Mouse (Mus musculus) stomach, embryonic 16.5 days (tissue): ENCODE measurements around the gene Gen1. TPM values are rescaled to one million over a fixed set of nuclear protein-coding genes. Genes with fewer than 3 reads are reported as not detected.

Source experiments
- ATAC-seq: fragments of 200-750 bp; cut with Nextera tagmentation; 2 replicates; pipeline ENCODE4 v1.8.0; 2017; ENCODE audit warnings: moderate number of reproducible peaks, moderate TSS enrichment; ENCODE audit not compliant: insufficient read depth, low FRiP score
- H3K27ac ChIP-seq: fragments of 300-500 bp; sonication (generic); 2 replicates; pipeline ENCODE4 v1.5.1; 2014; ENCODE audit warnings: low read length
- H3K27me3 ChIP-seq: fragments of 300-500 bp; sonication (generic); 2 replicates; pipeline ENCODE4 v1.6.1; 2014; ENCODE audit warnings: low read length, control low read depth, mixed read lengths; ENCODE audit not compliant: control insufficient read depth, insufficient read depth
- H3K36me3 ChIP-seq: fragments of 300-500 bp; sonication (generic); 2 replicates; pipeline ENCODE4 v1.6.1; 2014; ENCODE audit warnings: low read length; ENCODE audit not compliant: control insufficient read depth, insufficient read depth
- H3K4me1 ChIP-seq: fragments of 300-500 bp; sonication (generic); 2 replicates; pipeline ENCODE4 v1.6.1; 2014; ENCODE audit warnings: low read length, control low read depth, mixed read lengths; ENCODE audit not compliant: control insufficient read depth, insufficient read depth
- H3K4me2 ChIP-seq: fragments of 300-500 bp; sonication (generic); 2 replicates; pipeline ENCODE4 v1.6.1; 2014; ENCODE audit warnings: low read depth, low read length, mixed read lengths
- H3K4me3 ChIP-seq: fragments of 300-500 bp; sonication (generic); replicated peaks from 2 replicates; pipeline ENCODE4 v1.5.1; 2014; ENCODE audit warnings: mild to moderate bottlenecking, low read length
- H3K9ac ChIP-seq: fragments of 300-500 bp; sonication (generic); 2 replicates; pipeline ENCODE4 v1.6.1; 2014; ENCODE audit warnings: low read length
- H3K9me3 ChIP-seq: fragments of 300-500 bp; sonication (generic); replicated peaks from 2 replicates; pipeline ENCODE4 v1.6.1; 2016; ENCODE audit warnings: low read length, control low read depth; ENCODE audit not compliant: control insufficient read depth
- WGBS: fragments of 180-500 bp; shearing (Covaris S2); extraction: QIAGEN DNeasy Blood & Tissue Kit; methylation state at CpG from one replicate; pipeline ENCODE4 v1.1.7; 2014; 5-methylcytosine and 5-hydroxymethylcytosine counted together
- polyA plus RNA-seq: library from polyadenylated mRNA; unstranded; fragments of >200 nt; fragmentation: Nextera tagmentation; extraction: Ambion mirVana; gene quantifications from 2 replicates; pipeline ENCODE4 v1.2.1, GENCODE M21; 2015

Gen1 gene
- polyA plus RNA-seq = 6.8 and 8.2 TPM in 2 replicates

- Histone ChIP-seq H3K4me3 (peak within 1 kb of the TSS; percentile 86), H3K9ac (peak within 1 kb of the TSS; percentile 97), H3K27me3 (no peaks in the 10 kb centered on the region), H3K4me2 (peak within 1 kb of the TSS; percentile 97), H3K4me1 (peaks cover 21% of the 10 kb centered on the region), H3K36me3 (no peaks in the 10 kb centered on the region), H3K9me3 (no peaks in the 10 kb centered on the region), H3K27ac (peak within 1 kb of the TSS; percentile 95)
- WGBS = under 1% methylated on average over 78 of the region's 83 CpGs
- peak; percentile 98 for ATAC-seq
Measured at GRCm38 (mm10) chr12:11265382-11266281, at the start of gene Gen1, which contains the start of gene Smc6. Gene Gen1, minus strand, starts transcription at chr12:11265801. Gene Smc6, plus strand, starts transcription at chr12:11265886.

GRCm38 (mm10) chr12:11313840-11314239 is 48.2 kb upstream of the Gen1 start:
- Histone ChIP-seq H3K27ac (no peak overlapping the region), H3K9ac (no peak overlapping the region), H3K27me3 (no peaks in the 10 kb centered on the region), H3K4me2 (no peak overlapping the region), H3K36me3 (peaks cover 16% of the 10 kb centered on the region), H3K9me3 (no peaks in the 10 kb centered on the region), H3K4me3 (no peak overlapping the region), H3K4me1 (no peaks in the 10 kb centered on the region)
- no peak for ATAC-seq
- WGBS = 40% methylated on average over 1 of the region's 1 CpGs

GRCm38 (mm10) chr12:11311106-11311505 is 45.5 kb upstream of the Gen1 start:
- no peaks in the 10 kb centered on the region for H3K9me3 ChIP-seq
- 89% methylated on average over 2 of the region's 2 CpGs for WGBS
- no peak overlapping the region for H3K9ac ChIP-seq
- no peak overlapping the region for H3K4me3 ChIP-seq
- H3K27ac ChIP-seq = no peak overlapping the region
- H3K36me3 ChIP-seq = peaks cover 16% of the 10 kb centered on the region
- no peak overlapping the region for H3K4me2 ChIP-seq
- no peak for ATAC-seq
- H3K27me3 ChIP-seq = no peaks in the 10 kb centered on the region
- H3K4me1 ChIP-seq = no peaks in the 10 kb centered on the region

- H3K4me2 ChIP-seq = no peak overlapping the region
- H3K9me3 ChIP-seq = no peaks in the 10 kb centered on the region
- WGBS = 86% methylated on average over 8 of the region's 8 CpGs
- peaks cover 16% of the 10 kb centered on the region; the same call in 1 of the 2 replicates for H3K36me3 ChIP-seq
- no peak overlapping the region for H3K9ac ChIP-seq
- H3K4me3 ChIP-seq = no peak overlapping the region
- H3K4me1 ChIP-seq = no peaks in the 10 kb centered on the region
- H3K27ac ChIP-seq = no peak overlapping the region
- H3K27me3 ChIP-seq = no peaks in the 10 kb centered on the region
- no peak for ATAC-seq
Measured at GRCm38 (mm10) chr12:11306753-11307645, 41.4 kb upstream of the Gen1 start.

GRCm38 (mm10) chr12:11300858-11301257 is 35.3 kb upstream of the Gen1 start:
- H3K27me3 ChIP-seq = no peaks in the 10 kb centered on the region
- no peak overlapping the region for H3K4me3 ChIP-seq
- H3K27ac ChIP-seq = no peak overlapping the region
- H3K9me3 ChIP-seq = no peaks in the 10 kb centered on the region
- H3K9ac ChIP-seq = no peak overlapping the region
- no peaks in the 10 kb centered on the region for H3K4me1 ChIP-seq
- peaks cover 24% of the 10 kb centered on the region; the same call in 1 of the 2 replicates for H3K36me3 ChIP-seq
- 92% methylated on average over 1 of the region's 1 CpGs for WGBS
- no peak for ATAC-seq
- H3K4me2 ChIP-seq = no peak overlapping the region

- no peak overlapping the region for H3K9ac ChIP-seq
- H3K36me3 ChIP-seq = peaks cover 23% of the 10 kb centered on the region
- H3K4me3 ChIP-seq = no peak overlapping the region
- no peaks in the 10 kb centered on the region for H3K27me3 ChIP-seq
- 84% methylated on average over 2 of the region's 2 CpGs for WGBS
- H3K4me2 ChIP-seq = no peak overlapping the region
- H3K9me3 ChIP-seq = no peaks in the 10 kb centered on the region
- no peak overlapping the region for H3K27ac ChIP-seq
- ATAC-seq = no peak
- no peaks in the 10 kb centered on the region for H3K4me1 ChIP-seq
Measured at GRCm38 (mm10) chr12:11286382-11286781, 20.8 kb upstream of the Gen1 start.

GRCm38 (mm10) chr12:11281584-11281983 is 16.0 kb upstream of the Gen1 start:
- Histone ChIP-seq H3K4me3 (no peak overlapping the region), H3K27ac (no peak overlapping the region), H3K9me3 (no peaks in the 10 kb centered on the region), H3K9ac (no peak overlapping the region), H3K4me2 (no peak overlapping the region), H3K36me3 (peaks cover 18% of the 10 kb centered on the region; the same call in 1 of the 2 replicates), H3K4me1 (no peaks in the 10 kb centered on the region), H3K27me3 (no peaks in the 10 kb centered on the region)
- WGBS = 85% methylated on average over 2 of the region's 2 CpGs
- ATAC-seq = no peak

- ATAC-seq = no peak
- Histone ChIP-seq H3K9me3 (no peaks in the 10 kb centered on the region), H3K4me1 (no peaks in the 10 kb centered on the region), H3K27ac (no peak overlapping the region), H3K36me3 (peaks cover 15% of the 10 kb centered on the region; the same call in 1 of the 2 replicates), H3K27me3 (no peaks in the 10 kb centered on the region), H3K4me3 (no peak overlapping the region), H3K9ac (no peak overlapping the region), H3K4me2 (no peak overlapping the region)
- 87% methylated on average over 3 of the region's 3 CpGs for WGBS
Measured at GRCm38 (mm10) chr12:11279886-11280285, 14.3 kb upstream of the Gen1 start.
